Mouse (Mus musculus): ENCODE measurements at regions not wholly inside any gene's neighbourhood (a gene's known extent, or its start where the extent isn't known, plus 50 kb on each side); places are given as distances from the start of the nearest gene placed in this dataset.

DNA sequence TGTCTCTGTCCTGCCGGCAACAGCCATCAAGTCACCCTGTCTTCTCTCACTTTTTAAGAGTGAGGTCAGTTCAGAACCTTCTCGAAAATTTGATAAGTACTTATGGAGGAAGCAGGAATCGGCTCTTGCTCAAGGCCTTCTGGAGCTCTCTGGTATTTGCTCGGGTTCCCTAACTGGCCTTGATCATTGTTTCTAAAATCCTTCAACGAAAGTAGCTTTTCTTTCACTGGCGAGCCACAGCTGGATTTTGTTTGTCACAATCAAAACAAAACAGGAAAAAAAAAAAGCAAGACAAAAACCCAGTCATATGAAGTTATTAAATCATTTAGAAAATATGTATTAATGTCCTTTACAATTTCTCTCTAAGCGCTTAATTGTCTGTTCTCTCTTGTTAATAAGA lies 156.6 kb upstream of the Tex13c2 start:
- no peak for DNase-seq (ENCODE audit: low spot score in 2 of 2)
- intact Hi-C loops (cut with DNase I), result no loop called here

DNA sequence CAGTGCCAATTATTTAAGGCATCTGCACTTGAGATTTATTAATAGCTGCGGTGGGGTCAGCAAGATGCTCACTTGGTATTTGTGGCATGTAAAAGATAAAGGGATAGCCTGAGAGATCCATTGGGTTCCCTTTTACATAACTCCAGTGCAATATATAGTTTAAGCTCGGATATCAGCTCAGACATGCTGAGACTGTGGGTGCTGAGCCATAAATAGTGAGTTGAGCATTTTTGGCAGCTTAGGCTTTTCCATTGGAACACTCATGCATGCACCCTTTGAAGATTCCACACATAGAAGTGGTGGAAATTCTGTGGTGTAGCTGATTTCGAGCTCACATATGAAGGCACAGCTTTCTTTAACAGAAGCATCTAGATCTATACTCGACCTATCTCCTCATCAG lies 155.9 kb upstream of the Tex13c2 start:
- peak; percentile 10 to 15 for DNase-seq (ENCODE audit: low spot score in 2 of 2)
- intact Hi-C loops (cut with DNase I), result no loop called here

DNA sequence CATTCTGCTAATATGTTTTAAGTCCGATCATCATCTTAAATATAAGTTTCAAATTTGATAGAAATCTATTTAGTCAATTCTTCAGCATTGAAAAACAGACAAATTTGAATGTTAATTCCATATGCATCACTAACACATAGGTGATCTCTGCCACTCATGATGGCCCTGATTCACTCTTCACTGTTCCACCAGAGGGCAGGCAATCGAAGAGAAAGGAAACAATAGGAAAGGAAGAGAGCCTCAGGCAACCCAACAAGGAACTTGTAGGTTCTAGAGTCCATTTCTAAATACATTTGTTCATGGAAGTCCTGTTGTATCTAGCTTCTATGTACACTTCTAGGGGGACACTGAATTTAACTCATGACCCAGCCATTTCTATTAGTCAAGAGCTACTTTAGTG lies 154.7 kb upstream of the Tex13c2 start:
- DNase-seq (ENCODE audit: low spot score in 2 of 2), result no peak

DNA sequence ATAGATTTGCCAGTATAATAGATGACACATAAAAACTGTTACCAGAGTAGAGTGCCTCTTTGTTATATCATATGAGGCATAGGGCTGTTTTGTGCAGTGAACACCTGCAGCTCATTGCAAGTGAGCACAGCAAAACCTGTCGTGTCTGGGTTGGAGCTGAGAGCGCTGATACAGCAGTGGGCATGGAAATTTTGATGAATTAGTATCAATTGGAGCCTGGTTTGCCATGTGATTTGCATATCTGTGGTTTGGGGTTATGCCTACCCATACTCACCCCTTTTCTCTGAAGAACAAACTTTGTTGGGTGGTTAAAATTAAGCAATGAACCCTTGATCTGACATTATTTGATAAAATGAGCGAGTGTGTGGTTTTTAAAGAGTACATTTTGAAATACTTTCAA lies 152.7 kb upstream of the Tex13c2 start:
- intact Hi-C loops (cut with DNase I), result no loop called here
- DNase-seq (ENCODE audit: low spot score in 2 of 2), result no peak

More for the DNA sequence above, 154.7 kb upstream of the Tex13c2 start:
- intact Hi-C loops (cut with DNase I), result no loop called here

DNA sequence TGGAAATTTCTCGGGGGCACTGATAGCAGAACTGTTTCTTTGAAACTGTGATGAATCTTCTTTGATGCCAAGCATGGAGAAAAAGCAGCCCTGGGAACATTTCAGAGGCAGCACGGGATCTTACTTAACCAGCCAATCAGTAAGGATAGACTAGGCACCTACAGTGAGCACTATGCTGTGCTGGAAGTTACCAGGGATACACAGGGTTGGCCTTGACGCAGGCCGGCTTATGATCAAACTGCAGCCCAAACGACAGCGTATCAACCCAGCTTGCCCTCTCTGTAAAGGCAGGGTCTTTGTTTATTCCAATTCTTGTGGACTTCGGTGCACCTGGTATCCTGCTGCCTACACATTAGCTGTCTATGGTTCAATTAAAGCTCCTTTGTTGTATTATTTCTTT lies 147.1 kb upstream of the Tex13c2 start:
- DNase-seq (ENCODE audit: low spot score in 2 of 2), result no peak
- intact Hi-C loops (cut with DNase I), result no loop called here

DNA sequence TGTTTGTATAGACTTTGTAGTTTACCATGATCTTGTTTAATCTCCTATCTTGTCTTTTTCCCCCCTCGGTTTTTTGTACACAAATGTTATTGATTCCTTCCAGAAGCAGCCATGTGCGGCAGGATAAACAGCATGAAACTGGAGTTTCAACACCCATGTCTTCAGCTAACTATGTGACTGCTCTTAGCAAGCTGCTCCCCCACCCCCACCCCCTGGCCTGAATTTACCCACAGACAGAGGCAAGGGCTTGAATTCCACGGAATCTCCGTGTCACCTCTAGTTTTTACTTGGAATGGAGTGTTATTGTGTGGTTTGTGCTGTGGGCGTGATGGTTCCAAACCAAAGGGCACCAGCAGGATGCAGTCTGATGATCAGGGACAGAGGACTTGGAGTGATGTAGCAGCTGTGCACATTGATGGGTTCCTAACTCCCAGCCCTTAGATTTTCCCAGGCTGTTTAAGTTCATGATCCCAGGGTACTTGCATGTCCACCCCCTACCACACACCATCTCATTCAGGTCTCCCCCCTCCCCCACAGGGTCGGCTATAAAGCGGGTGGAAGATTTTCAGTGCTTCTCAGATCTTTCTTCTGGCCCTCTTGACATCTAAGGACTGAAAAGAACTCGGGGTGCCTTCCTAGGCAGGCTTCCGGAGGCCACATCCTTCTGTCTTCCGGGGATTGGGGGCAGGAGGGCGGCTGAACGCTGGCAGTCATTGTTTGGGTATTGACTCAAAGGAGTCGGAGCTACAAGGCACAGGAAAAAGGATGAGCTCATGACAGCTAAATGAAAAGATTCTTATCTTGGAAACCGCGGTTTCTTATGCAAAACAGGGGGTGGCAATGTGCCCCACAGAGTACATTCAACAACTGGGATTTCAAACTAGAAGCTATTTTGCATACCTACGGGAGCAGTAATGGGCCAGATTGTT lies 146.3 kb upstream of the Tex13c2 start:
- no peak for DNase-seq (ENCODE audit: low spot score in 2 of 2)
- intact Hi-C loops (cut with DNase I), result no loop called here

DNA sequence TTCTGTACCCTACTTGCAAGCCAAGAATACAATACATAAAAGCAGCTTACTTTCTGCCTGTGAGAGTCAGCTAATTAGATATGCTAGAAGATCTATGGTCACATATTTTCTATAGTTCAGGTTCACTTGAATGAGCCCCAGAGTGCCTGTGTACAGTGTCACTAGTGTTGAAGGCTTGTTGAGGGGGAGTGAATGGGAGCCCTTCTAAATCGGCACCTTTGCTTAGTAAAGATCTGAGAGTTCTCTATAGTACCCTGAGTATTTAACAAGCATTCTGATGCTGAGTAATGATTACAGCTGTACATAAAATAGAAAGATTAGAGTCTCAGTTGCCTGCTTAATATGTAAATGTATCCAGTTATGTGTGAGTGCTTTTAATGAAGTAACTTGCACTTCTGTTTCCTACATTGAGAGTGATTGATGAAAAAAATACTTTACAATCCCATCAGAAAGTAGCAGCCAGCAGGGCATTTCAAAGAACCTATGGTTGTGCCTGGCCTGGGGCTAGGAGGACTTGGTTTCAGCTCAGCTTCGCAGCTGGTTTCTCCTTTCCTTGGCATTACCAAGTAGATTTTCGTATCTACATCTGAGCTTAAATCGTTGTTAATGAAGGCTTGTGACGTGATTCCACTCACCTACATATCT lies 136.8 kb upstream of the Tex13c2 start:
- no peak for DNase-seq (ENCODE audit: low spot score in 2 of 2)
- intact Hi-C loops (cut with DNase I), result no loop called here

DNA sequence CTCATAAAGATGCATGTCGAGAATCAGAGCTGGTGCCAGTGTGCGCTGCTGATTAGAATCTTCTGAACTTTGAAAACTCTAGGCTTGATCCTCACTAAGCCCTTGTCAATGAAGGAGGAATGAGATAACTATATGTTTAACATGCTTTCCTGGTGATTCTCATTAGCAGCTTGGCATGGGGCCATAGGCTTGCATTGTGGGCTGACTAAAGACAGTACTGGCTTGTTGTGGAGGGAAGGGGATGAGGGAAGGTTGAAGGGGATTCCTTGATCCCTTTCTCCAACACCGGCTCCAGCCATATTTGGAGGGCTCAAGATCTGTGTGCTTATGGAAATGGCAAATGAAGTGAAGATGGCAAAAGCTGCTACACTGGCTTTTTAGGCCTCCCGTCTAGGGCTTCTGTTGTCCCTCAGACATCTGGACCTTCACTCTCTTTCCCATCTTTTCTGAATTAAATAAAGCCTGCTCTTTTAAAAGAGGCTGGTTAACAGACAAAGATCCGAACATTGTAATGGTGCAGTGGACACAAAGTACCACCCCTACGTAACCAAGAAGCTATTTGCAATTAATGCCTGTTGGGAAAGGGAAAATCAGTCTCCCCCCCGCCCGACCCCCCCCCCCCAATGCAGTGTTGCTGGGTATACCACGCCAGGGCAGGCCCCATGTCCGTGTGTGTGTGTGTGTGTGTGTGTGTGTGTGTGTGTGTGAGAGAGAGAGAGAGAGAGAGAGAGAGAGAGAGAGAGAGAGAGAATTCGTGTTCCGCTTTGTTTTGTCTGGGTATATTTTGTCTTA lies 129.9 kb upstream of the Tex13c2 start:
- intact Hi-C loops (cut with DNase I), result no loop called here

DNA sequence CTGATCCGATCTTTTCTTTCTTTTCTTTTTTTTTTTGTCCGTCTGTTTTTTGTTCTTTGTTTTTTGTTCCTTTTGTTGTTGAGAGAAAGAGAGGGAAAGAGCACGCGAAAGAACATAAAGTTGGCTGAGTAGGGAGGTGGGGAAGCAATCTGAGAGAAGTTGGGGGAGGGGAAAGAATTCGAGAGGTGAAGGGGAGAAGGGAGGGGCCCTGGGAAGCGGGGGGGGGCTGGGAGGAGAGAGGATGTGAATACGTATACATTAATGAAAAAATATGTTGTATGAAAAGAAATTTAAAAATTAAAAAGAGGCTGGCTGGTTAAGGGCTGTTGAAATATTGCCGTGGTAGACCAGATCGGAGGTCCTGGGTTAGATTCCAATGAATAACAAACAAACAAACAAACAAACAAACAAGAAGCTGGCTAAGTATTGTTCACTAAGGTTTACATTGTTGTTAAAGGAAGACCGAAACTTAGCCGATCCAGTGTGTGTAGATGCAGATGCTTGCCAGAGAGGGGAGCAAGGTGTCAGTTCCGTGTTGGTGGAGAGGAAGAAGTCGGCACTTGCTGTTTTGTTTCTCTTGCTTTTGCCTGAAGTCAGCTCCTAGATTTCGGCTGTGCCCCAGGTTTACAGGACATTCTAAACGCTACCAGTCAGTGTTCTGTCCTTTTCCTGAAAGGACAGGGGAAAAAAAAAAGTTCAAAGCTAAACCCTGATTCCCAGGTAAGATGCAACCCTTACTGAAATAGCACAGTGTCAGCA lies 129.1 kb upstream of the Tex13c2 start:
- intact Hi-C loops (cut with DNase I), result no loop called here
- DNase-seq (ENCODE audit: low spot score in 2 of 2), result no peak

More for the DNA sequence above, 129.9 kb upstream of the Tex13c2 start:
- no peak for DNase-seq (ENCODE audit: low spot score in 2 of 2)

DNA sequence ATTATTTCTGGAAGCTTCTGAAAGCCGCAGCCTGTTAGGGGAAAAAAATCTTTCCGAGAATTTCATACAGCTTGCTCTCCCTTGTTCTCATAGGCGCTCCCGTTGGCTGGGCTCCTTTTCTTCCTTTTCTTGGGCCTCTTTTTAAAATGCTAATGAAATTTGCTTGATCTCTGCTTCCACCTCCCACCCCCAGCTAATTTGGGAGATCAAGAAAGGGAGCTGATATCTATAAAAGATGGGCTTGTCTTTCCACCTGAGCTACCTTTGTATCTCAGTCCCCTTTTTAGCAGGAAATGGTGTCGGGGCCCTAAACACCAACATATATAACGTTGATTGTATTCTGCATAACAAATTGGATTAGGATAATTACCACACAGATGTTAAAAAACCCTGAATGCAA lies 128.5 kb upstream of the Tex13c2 start:
- DNase-seq (ENCODE audit: low spot score in 2 of 2), result no peak
- intact Hi-C loops (cut with DNase I), result no loop called here

DNA sequence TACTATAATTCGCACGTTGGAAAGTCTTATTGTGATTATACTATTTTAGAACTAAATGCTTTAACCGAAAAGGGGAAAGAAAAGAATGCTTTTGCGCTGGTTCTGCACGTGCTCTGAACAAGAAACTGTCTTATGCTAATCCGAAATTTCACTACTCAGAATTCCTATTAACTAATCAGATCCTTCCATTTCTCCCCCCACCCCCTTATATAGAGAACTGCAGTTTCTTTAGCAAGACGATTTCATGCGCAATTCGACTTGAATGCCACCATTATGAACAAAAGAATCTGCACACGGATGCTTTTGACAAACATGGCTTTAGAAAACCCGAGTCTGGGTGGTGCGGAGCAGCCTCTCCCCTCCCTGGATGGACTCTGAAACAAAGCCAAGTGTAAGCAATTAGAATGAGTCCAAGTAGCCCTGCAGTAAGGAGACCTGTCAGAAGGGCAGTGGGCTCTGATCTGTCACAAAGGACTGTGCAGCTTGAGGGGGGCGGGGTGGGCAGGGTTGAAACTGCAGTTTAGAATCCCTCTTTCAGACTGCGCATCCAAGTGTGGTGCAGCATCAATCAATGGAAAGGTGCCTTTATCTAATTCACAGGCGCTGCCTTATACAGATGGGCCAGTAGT lies 128.0 kb upstream of the Tex13c2 start:
- intact Hi-C loops (cut with DNase I), result no loop called here
- no peak for DNase-seq (ENCODE audit: low spot score in 2 of 2)

DNA sequence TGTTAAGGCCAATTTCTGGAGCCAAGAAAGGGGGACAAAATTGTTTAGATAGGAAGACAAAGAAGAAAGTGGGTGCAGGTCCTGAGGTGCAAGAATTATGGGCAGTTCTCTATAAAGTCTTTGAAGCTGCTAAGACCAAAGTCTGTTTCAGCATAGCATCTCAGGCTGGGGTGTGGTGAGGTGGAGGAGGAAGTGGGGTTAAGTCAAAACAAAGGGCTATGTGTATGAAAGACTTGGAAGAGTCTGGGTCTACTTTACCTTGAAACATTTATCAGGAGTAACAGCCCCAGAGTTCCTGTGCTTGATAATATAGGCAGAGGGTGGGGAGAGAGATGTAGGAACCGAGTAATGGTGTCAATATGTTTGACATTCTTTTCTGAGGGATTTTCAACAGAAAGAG lies 125.4 kb upstream of the Tex13c2 start:
- DNase-seq (ENCODE audit: low spot score in 2 of 2), result no peak
- intact Hi-C loops (cut with DNase I), result no loop called here

DNA sequence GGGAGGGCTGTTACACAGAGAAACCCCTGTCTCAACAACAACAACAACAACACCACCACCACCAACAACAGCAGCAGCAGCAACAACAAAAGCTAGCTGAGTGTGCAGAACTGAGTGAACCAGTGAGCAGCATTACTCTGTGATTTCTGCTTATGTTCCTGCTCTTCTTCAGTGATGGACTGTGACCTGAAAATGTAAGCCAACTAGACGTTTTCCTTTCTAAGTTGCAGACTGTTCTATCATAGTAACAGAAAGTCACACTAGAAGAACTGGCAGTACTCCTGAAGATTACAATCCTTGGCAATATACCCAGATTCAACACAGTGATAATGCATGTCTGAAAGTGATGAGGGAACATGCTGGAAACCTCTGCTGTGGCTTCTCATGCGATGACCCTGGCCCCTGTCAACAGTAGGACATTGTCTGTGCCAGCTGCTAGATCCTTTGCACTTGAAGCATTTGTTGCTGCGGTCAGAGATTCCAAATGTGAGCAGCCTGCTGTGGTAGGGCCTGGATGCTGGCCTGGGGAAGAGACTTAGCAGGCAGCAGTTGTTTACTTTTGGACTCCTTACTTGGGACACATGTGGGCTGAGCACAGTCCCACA lies 115.6 kb upstream of the Tex13c2 start:
- peak; percentile 23 for DNase-seq (ENCODE audit: low spot score in 2 of 2)
- intact Hi-C loops (cut with DNase I), result no loop called here

DNA sequence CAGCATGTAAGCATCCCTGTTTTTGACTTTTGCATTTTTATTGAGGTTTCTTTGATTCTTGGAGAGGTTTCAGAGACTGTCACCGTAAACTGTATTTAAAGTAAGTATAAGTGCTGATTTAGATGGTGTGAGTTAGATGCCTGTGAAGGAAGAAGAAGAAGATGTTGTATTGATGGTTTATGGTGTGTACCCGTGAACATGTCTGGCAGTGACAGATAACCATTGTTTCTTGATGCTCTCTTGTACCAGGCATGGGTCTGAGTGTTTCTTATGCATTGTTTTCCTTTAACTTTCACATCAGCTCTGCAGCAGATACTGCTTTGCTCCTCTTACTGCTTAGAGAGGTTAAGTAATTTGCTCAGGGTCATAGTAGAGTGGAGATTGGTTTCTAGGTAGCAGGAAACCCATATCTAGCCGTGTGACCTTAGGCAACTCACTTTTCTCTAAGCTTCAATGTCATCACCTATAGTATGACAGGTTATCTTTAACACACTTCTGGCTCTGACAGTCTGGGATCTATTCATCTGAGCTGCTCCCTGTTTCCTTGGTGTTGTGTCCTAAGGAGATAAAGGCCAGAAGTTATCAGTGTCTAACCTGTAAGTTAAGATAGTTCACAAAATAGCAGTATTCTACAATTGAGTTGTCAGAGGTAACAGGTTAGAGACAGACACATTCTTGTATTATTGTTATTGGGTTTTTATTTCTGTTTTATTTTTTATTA lies 95.5 kb upstream of the Tex13c2 start:
- DNase-seq (ENCODE audit: low spot score in 2 of 2), result no peak
- intact Hi-C loops (cut with DNase I), result no loop called here

DNA sequence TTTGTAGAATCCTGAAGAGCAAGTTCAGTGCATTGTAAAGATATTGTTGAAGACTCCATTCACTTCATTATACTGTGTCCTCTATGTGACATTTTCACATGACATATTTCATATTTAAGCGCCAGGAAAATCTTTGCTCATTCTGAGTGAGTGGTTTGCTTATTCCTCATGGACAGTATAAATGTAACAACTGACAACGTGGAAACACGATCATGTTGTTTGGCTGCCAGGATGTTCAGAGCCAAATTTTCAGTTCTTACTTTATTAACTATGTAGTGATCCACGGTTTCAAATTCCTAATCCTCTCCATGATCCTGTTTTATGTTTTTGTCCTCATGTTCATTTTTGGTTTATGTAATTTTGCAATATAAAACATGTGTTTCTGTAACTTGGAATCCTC lies 93.0 kb upstream of the Tex13c2 start:
- intact Hi-C loops (cut with DNase I), result no loop called here
- DNase-seq (ENCODE audit: low spot score in 2 of 2), result no peak

DNA sequence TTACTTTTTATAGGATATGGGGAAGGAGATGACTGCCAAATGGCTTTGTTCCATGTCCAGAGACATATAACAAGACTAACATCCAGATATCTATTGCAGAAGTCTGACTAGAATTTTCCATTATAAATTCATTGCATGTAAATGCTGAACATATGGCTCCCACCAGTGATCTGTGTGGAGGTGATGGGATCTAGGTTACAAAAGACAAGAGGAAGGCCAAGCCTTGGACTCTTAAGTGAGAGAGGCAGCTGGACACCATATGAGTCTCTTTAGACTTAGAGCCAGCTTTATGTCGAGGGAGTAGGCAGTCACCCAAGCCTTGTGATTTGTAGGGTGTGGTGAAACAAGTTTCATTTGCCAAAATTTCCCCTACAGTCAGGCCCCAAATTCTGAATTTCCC lies 90.7 kb upstream of the Tex13c2 start:
- intact Hi-C loops (cut with DNase I), result no loop called here
- DNase-seq (ENCODE audit: low spot score in 2 of 2), result no peak

DNA sequence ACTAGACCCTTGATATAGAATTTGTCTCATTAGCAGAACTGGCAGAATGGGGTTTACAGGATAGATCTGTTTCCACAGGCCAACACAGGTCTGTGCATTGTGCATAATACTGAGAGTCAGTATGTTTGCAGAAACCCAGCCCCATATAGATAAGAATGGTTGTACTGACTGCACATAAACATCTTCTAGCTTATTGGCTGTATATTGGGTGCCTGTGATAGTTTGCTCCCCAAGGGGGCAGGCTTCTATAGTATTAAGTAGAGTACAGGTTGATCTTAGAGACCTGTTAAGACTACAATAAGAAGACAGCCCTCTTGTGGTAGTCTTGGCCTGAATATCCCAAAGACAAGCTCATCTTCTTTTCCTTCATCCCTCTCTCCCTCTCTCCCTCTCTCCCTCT lies 90.1 kb upstream of the Tex13c2 start:
- DNase-seq (ENCODE audit: low spot score in 2 of 2), result no peak
- intact Hi-C loops (cut with DNase I), result no loop called here

DNA sequence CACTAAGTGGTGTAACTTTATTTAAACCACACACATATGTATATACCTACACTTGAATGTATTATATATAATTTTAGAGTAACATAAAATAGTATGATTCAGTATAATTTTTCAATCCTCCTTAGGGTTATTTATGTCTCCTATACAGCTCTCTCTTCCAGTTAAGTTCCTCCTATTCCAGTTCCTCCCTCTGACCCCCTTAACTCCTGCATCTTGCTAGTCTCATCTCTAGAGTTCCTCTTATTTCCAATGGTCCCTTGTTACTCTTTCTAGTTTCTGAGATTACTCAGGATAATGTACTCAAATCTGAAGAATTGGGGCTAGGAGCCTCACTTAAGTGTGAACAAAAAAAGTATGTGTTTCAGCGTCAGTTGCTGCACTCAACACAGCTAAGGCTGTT lies 88.4 kb upstream of the Tex13c2 start:
- intact Hi-C loops (cut with DNase I), result loop anchor here (5.0 kb wide), 1 partner anchor 369 kb away; no protein-coding TSS in a partner anchor
- no peak for DNase-seq (ENCODE audit: low spot score in 2 of 2)

Data from left cerebral cortex, postnatal 36 days (tissue).